Mouse (Mus musculus) neutrophil, adult 83 days (primary cell): ENCODE measurements around the gene Tas1r3. TPM values are rescaled to one million over a fixed set of nuclear protein-coding genes. Genes with fewer than 3 reads are reported as not detected.

Experiments
- total RNA-seq, 2 experiments: library from RNA; stranded (reverse); gene quantifications; one replicate each; pipeline ENCODE4 v1.2.4; 2023

Gene Tas1r3
- 1 to 10 TPM; 2.5 to 2.7 TPM for total RNA-seq

DNA sequence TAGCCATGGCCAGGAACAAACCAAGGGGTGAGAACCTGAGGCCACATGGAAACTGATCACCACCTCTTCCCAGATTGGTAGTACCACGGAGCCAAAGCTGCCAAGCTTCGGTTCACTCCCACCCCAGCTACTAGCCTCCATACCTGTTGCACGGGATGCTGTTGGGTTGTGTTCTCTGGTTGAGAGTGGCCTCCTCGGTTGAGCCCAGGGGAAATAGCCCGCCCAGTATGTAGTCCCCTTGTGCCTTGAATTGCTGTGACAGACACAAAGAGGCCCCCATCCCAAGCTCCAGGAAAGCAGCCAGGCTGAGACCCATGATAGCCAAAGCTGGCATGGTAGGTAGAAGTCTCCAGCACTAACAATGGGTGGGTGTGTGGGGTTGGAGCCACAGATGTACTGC, at the start of gene Tas1r3:
Gene Tas1r3, minus strand, starts transcription at position 362 of the 400 bp plus-strand sequence.

DNA sequence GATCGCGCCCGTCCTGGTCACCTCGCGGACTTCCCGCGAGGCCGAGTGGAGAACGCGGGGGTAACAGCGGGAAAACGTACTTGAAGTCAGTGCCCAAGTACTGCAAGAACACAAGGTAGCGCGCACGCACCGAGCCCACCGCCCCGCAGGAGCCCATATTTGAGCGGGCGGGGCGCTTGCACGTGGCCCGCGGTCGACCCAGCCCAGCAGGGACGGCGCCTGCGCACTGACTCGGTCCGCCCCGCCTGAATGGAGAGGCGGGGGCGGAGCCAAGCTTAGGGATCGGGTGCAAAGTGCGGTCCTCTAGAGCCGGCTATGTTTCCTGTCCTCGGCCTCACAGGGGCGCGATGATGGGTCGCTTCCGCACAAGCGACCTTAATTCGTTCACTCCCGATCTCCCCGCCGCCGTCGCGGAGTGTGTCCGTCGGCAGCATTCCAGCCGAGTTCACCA, 28.4 kb upstream of the Tas1r3 start, which contains the start of the genes Pusl1 and Acap3:
Gene Pusl1, minus strand, starts transcription at position 231 of the 451 bp plus-strand sequence.
Gene Acap3, plus strand, starts transcription at position 272 of the 451 bp plus-strand sequence.

DNA sequence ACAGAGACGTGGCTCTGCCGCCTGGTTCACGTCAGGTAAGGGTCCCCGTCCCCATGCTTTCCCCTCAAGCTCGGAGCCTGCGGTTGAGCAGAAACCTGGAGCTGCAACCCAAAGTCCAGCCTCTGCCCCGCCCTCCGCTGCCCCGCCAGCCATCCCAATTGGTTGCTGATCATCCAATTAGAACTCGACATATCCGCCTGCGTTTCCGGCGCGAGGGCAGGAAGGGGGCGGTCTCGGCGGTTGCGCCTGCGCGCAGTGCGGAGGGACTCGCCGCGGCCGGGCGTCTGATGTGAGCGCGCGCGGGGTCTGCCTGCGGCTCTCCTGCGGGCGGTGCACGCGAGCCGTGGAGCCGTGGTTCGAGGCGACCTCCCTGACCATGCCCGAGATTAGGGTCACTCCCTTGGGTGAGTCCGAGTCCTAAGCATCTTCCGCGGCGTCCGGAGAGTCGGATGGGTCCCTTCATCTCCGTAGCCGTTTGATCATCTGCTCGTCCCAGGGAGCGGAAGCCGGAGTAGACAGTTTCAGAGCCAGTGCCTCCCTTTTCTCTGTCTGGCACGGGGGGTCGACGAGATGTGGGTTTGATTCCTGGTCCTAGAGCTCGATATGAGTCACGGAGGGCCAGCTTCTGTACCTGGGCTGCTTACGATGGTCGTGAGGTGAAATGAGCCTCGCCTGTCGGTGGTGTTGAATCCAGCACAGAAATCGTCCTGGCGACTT, 6.3 kb upstream of the Tas1r3 start, which contains the start of the genes Cptp and Ints11:
Gene Cptp, minus strand, starts transcription at position 124 of the 717 bp plus-strand sequence.
Gene Ints11, plus strand, starts transcription at position 230 of the 717 bp plus-strand sequence.

DNA sequence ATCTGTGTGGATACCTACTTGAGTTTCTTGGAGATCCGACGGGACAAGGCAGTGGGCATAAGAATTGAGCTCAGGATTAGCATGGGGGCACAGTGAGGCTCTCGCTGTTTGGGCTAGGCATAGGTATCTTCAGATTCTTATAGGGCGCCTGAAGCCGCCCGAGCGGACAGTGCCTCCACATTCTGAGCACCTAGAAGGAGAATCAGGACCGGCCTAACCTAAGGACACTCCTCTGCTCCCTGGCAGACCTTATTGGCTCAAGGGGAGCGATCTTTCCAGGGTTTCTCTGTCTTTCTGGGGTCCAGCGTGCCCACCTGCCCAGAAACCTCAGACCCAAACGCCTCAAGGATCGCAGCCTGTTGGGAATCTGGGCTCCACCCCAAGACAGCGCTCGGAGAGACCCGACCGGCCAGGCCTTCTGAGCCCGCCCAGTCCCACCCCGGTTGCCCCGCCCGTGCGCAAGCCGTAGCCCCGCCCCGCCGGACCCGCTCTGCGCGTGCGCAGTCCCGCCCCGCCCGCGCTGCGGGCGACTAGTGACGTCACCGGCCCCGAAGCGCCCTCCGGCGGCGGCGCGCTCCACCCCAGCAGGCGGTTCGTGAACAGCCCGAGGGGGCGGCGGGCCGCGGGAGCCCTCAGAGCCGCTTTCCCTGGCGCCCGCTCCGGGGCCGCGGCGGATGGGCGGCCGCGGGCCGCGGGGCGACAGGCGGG, 16.1 kb downstream of the Tas1r3 start, which contains the start of gene Dvl1:
Gene Dvl1, plus strand, starts transcription at position 532 of the 708 bp plus-strand sequence.

DNA sequence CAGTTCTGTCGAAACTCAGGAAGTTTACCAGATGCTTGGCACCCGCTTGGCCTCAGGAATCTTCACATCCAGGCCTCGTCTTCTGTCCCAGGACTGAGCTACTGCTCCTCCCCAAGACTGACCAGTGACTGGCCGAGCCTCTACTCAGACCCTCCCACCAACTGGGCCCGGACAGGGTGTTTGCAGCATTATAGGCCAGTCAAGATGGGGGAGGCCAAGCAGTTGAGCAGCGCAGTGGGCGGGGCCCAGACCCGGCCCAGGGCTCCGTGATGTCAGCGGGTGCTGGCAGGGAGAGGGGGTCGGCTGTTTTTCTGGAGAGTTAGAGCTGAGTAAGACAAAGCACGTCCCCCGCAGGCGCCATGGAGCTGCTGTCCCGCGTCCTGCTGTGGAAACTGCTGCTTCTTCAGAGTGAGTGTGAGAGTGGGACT, 23.7 kb downstream of the Tas1r3 start, which contains the start of gene Mxra8:
Gene Mxra8, plus strand, starts transcription at position 198 of the 428 bp plus-strand sequence.

DNA sequence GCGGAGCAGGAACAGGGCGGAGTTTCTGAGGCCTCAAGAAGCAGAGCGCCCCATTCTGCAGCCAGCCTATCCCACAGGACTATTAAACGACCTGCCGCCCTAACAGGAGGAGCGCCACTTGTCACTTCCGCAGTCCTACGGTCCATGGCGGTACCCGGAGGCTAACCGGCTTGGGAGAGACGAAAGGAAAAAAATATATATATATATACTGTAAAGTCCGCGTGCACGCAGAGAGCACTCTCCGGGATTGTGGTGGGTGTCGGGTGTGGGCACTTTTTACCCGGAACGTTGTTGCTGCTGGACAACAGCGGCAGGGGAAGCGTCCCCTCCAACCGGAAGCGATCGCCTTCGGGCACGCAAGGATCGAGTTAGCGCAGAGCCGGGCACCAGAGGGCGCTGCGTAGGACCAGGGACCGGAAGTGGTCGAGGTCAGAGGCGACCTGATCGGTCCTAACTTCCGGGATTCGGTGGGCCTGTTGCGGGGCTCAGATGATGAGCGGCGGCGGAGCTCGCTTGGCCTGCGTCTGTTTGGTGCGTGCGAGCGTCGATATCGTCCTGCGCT, 31.9 kb downstream of the Tas1r3 start, which contains the start of gene Aurkaip1:
Gene Aurkaip1, plus strand, starts transcription at position 68 of the 562 bp plus-strand sequence.

DNA sequence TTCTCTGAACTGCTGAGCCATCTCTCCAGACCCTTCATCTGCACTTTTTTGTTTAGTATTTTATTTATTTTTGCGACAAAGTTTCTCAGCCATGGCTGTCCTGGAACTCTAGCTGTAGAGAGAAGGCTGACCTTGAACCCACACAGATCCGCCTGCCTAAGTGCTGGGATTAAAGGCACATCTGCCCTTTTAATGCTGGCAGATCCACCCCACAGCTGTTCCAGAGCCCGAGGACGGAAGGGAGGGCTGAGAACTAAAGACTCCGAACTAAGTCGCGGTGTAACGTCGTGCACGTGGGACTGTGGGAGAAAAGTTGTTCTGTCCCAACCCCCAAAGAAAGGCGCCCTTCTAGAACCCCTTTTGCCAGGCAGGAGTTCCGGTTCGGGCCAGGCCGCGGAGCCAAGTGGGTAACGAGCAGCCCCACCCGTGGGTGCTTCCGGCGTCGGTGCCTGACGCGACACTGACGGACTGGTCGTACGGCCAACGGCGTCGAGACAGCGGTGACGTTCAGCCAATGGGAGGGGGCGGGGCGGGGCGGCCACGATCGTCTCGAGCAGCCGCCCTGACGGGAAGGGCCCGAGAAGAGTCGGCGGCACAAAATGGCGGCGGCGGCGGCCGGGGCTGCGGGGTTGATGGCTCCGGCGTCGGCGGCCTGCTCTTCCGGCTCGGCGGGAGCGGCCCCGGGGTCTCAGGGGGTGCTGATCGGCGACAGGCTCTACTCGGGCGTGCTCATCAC, 51.1 kb downstream of the Tas1r3 start, which contains the start of gene Ccnl2:
Gene Ccnl2, plus strand, starts transcription at position 561 of the 736 bp plus-strand sequence.

Other genes with a start within 250 kb of the Tas1r3 start
- gene Cdk11b, start 238.5 kb downstream of the Tas1r3 start, total RNA-seq: 100 to 1,000 TPM; 112 to 122 TPM
- gene Gm10563, start 218.0 kb downstream of the Tas1r3 start, total RNA-seq: not detected
- gene Mmp23, start 210.0 kb downstream of the Tas1r3 start, total RNA-seq: under 1 TPM; 0.39 to 0.75 TPM
- 10 to 100 TPM; 36.8 TPM for gene Mib2, start 194.2 kb downstream of the Tas1r3 start, total RNA-seq
- under 1 TPM; 0.49 to 0.57 TPM for gene Fndc10, start 169.0 kb downstream of the Tas1r3 start, total RNA-seq
- 10 to 100 TPM; 87.7 to 96.0 TPM for gene Ssu72, start 158.6 kb downstream of the Tas1r3 start, total RNA-seq
- under 1 TPM; 0.18 to 0.20 TPM for gene Tmem240, start 128.6 kb downstream of the Tas1r3 start, total RNA-seq
- gene Atad3a, start 102.3 kb downstream of the Tas1r3 start, total RNA-seq: 10 to 100 TPM; 14.9 to 15.3 TPM
- under 1 TPM; 0.09 to 0.11 TPM for gene Vwa1, start 88.7 kb downstream of the Tas1r3 start, total RNA-seq
- gene Tmem88b, start 77.5 kb downstream of the Tas1r3 start, total RNA-seq: not detected
- gene Ankrd65, start 72.9 kb downstream of the Tas1r3 start, total RNA-seq: not detected
- gene Mrpl20, start 60.5 kb downstream of the Tas1r3 start, total RNA-seq: 10 to 100 TPM; 47.8 to 55.1 TPM
- 100 to 1,000 TPM; 114 to 134 TPM for gene Ccnl2, start 50.9 kb downstream of the Tas1r3 start, total RNA-seq
- gene Aurkaip1, start 32.1 kb downstream of the Tas1r3 start, total RNA-seq: 10 to 100 TPM; 81.9 to 91.0 TPM
- 1 to 10 TPM in 1 of 2 experiments, under 1 TPM in 1; 0.57 to 1.3 TPM for gene Mxra8, start 23.7 kb downstream of the Tas1r3 start, total RNA-seq
- gene Dvl1, start 16.0 kb downstream of the Tas1r3 start, total RNA-seq: 10 to 100 TPM; 43.2 to 47.3 TPM
- 10 to 100 TPM; 17.2 to 22.4 TPM for gene Cptp, start 6.1 kb upstream of the Tas1r3 start, total RNA-seq
- 10 to 100 TPM; 35.3 to 37.1 TPM for gene Ints11, start 6.2 kb upstream of the Tas1r3 start, total RNA-seq
- 10 to 100 TPM; 10.8 to 11.2 TPM for gene Pusl1, start 28.4 kb upstream of the Tas1r3 start, total RNA-seq
- gene Acap3, start 28.5 kb upstream of the Tas1r3 start, total RNA-seq: 10 to 100 TPM; 59.6 to 69.9 TPM
- 10 to 100 TPM; 59.5 to 79.0 TPM for gene Ube2j2, start 80.5 kb upstream of the Tas1r3 start, total RNA-seq
- 10 to 100 TPM; 30.9 to 60.7 TPM for gene C1qtnf12, start 99.0 kb upstream of the Tas1r3 start, total RNA-seq
- 1 to 10 TPM; 2.5 TPM for gene B3galt6, start 129.3 kb upstream of the Tas1r3 start, total RNA-seq
- gene Sdf4, start 129.5 kb upstream of the Tas1r3 start, total RNA-seq: 100 to 1,000 TPM; 107 to 110 TPM
- gene Tnfrsf4, start 150.5 kb upstream of the Tas1r3 start, total RNA-seq: 1 to 10 TPM; 1.5 to 2.8 TPM
- gene Tnfrsf18, start 162.8 kb upstream of the Tas1r3 start, total RNA-seq: 1 to 10 TPM; 3.2 to 4.0 TPM
- not detected for gene Ttll10, start 196.1 kb upstream of the Tas1r3 start, total RNA-seq
- gene 9430015G10Rik, start 246.6 kb upstream of the Tas1r3 start, total RNA-seq: 10 to 100 TPM; 16.1 to 18.7 TPM